Mouse (Mus musculus) G1E (cell line): ENCODE data around the gene Ctc1.

ENCODE experiments used
- CTCF ChIP-seq: IDR thresholded peaks from 2 replicates; pipeline ENCODE4 v1.5.1; 2012; ENCODE audit warnings: low read depth, low read length, inconsistent platforms, mixed read lengths
- GATA1 ChIP-seq: IDR thresholded peaks from 2 replicates; pipeline ENCODE4 v1.6.1; 2012; ENCODE audit warnings: borderline replicate concordance, low read length, inconsistent platforms, mixed read lengths
- TAL1 ChIP-seq: conservative IDR thresholded peaks from 2 replicates; pipeline ENCODE4 v1.6.1; 2012; ENCODE audit warnings: low read depth, low read length, inconsistent platforms, mixed read lengths

GRCm38 (mm10) chr11:69026562-69026961, 10.9 kb downstream of the Ctc1 start:
- no peak for TF ChIP-seq CTCF
- no peak for TF ChIP-seq TAL1
- no peak for TF ChIP-seq GATA1
